12 mouse cellular contexts compared by ENCODE assay signal in genomic region chr10:25261176-25261575, GRCm38 (mm10). TPM values are rescaled to one million over a fixed set of nuclear protein-coding genes. Genes with fewer than 3 reads are reported as not detected.
DNase-seq lines count a peak whose midpoint lies in the region; ATAC-seq and TF ChIP-seq lines count a peak whose summit lies in the region.
"Had no signal": no experiment of that assay in that cellular context is flagged by ENCODE, and none has a peak within 500 bp of the region (broad histone marks: within the 10 kb centered on the region; RNA-seq: fewer than 3 reads in every experiment).

No protein-coding gene starts in this region.

- no peak overlapping the region for H3K4me2 ChIP-seq in lung, embryonic 14.5 days
- H3K4me2 ChIP-seq in embryonic facial prominence, embryonic 14.5 days (ENCODE audit: low read depth, low read length), result no peak overlapping the region
- no peak overlapping the region for H3K4me2 ChIP-seq in limb, embryonic 15.5 days

- no peak overlapping the region for H3K9ac ChIP-seq in lung, embryonic 14.5 days
- no peak overlapping the region for H3K9ac ChIP-seq in embryonic facial prominence, embryonic 14.5 days (ENCODE audit: low read depth, low read length)
- H3K9ac ChIP-seq in limb, embryonic 15.5 days, result no peak overlapping the region

- H3K27me3 ChIP-seq in lung, embryonic 14.5 days (ENCODE audit: insufficient read depth, low read length), result no peaks in the 10 kb centered on the region
- H3K27me3 ChIP-seq in embryonic facial prominence, embryonic 14.5 days (replicated peaks; ENCODE audit: control insufficient read depth, insufficient read depth, low read length), result no peaks in the 10 kb centered on the region
- H3K27me3 ChIP-seq in limb, embryonic 15.5 days, result no peaks in the 10 kb centered on the region

- TF ChIP-seq CTCF in lung, embryonic 14.5 days (IDR thresholded peaks at IDR 0.05; ENCODE audit: low read depth), result no peak

- H3K9me3 ChIP-seq in lung, embryonic 14.5 days (ENCODE audit: low read depth, low read length), result no peaks in the 10 kb centered on the region
- no peaks in the 10 kb centered on the region for H3K9me3 ChIP-seq in embryonic facial prominence, embryonic 14.5 days (ENCODE audit: control insufficient read depth, low read length)
- no peaks in the 10 kb centered on the region for H3K9me3 ChIP-seq in limb, embryonic 15.5 days
- H3K9me3 ChIP-seq: forebrain, embryonic 10.5 days had no signal

- H3K4me3 ChIP-seq in lung, embryonic 14.5 days (ENCODE audit: low read depth, low read length), result no peak overlapping the region
- no peak overlapping the region for H3K4me3 ChIP-seq in embryonic facial prominence, embryonic 14.5 days (ENCODE audit: low read depth, low read length)
- H3K4me3 ChIP-seq in limb, embryonic 15.5 days, result no peak overlapping the region
- H3K4me3 ChIP-seq: forebrain, embryonic 10.5 days had no signal

- H3K27ac ChIP-seq in lung, embryonic 14.5 days (ENCODE audit: low read depth), result no peak overlapping the region
- peak overlapping the region; percentile 16 for H3K27ac ChIP-seq in embryonic facial prominence, embryonic 14.5 days (replicated peaks; ENCODE audit: low read depth, low read length)
- peak overlapping the region; percentile 5; the same call in 1 of the 2 replicates for H3K27ac ChIP-seq in limb, embryonic 15.5 days
- H3K27ac ChIP-seq: forebrain, embryonic 10.5 days had no signal

- ATAC-seq in lung, embryonic 14.5 days (ENCODE audit: insufficient read depth), result no peak
- peak; percentile 87; the same call in 1 of the 2 replicates for ATAC-seq in embryonic facial prominence, embryonic 14.5 days (ENCODE audit: low read depth)
- no peak for ATAC-seq in limb, embryonic 15.5 days (ENCODE audit: insufficient number of reproducible peaks, low FRiP score, low TSS enrichment, low read depth)
- ATAC-seq: intestine, postnatal 0 days had no signal

- 39% methylated on average over 6 of the region's 6 CpGs for WGBS in lung, embryonic 14.5 days
- WGBS in embryonic facial prominence, embryonic 14.5 days, result 40% methylated on average over 6 of the region's 6 CpGs
- WGBS in limb, embryonic 15.5 days, result 51% methylated on average over 6 of the region's 6 CpGs

- DNase-seq in lung, embryonic 14.5 days, result peak; percentile 36
- no peak for DNase-seq in lung, postnatal 25 days (ENCODE audit: low spot score)
- peak; percentile 60 for DNase-seq in embryo, embryonic 10 days (ENCODE audit: low spot score)
- DNase-seq in embryonic facial prominence, embryonic 14.5 days (ENCODE audit: low spot score), result peak; percentile 83
- no peak for DNase-seq in right cerebral cortex, postnatal 14 days
- DNase-seq in adrenal gland, adult 18-20 months (ENCODE audit: low spot score in 2 of 2), result no peak
- DNase-seq: adrenal gland, postnatal 10 days; gastrocnemius, postnatal 36 days; right cerebral cortex, adult 18-20 months had no signal

- no peaks in the 10 kb centered on the region for H3K36me3 ChIP-seq in lung, embryonic 14.5 days (ENCODE audit: insufficient read depth)
- H3K36me3 ChIP-seq in embryonic facial prominence, embryonic 14.5 days (ENCODE audit: control insufficient read depth, insufficient read depth, low read length), result no peaks in the 10 kb centered on the region
- H3K36me3 ChIP-seq in limb, embryonic 15.5 days, result no peaks in the 10 kb centered on the region; the same call in 1 of the 2 replicates

- no peaks in the 10 kb centered on the region for H3K4me1 ChIP-seq in lung, embryonic 14.5 days (ENCODE audit: insufficient read depth)
- H3K4me1 ChIP-seq in embryonic facial prominence, embryonic 14.5 days (ENCODE audit: control insufficient read depth, insufficient read depth, low read length), result no peaks in the 10 kb centered on the region; the same call in 1 of the 2 replicates
- no peaks in the 10 kb centered on the region for H3K4me1 ChIP-seq in limb, embryonic 15.5 days

RNA-seq across cellular contexts. Expression of gene Akap7, which starts 46.5 kb away (rescaled TPM):
- 27.7 and 29.6 TPM in 2 replicates for polyA plus RNA-seq in lung, embryonic 14.5 days (2014; fragmentation: Nextera tagmentation; extraction: Ambion mirVana)
- polyA plus RNA-seq in embryonic facial prominence, embryonic 14.5 days (2014; fragmentation: Nextera tagmentation; extraction: Ambion mirVana), result 17.5 and 19.3 TPM in 2 replicates
- polyA plus RNA-seq in limb, embryonic 15.5 days (2015; fragmentation: Nextera tagmentation; extraction: Ambion mirVana), result 13.7 and 14.0 TPM in 2 replicates
- total RNA-seq in adrenal gland, adult 18-20 months (2021), result 10 to 100 TPM; 64.9 to 65.4 TPM

Comparison
In these comparisons a context has a peak if more than half of its experiments do, and no peak if none do; other contexts are left out.
1. DNase-seq: peak in lung, embryonic 14.5 days (single experiment), embryo, embryonic 10 days (single experiment) and embryonic facial prominence, embryonic 14.5 days (single experiment); none in lung, postnatal 25 days (single experiment), right cerebral cortex, postnatal 14 days (single experiment) and adrenal gland, adult 18-20 months (0 of 2).